Mouse (Mus musculus): Measurements from ENCODE around the gene Fbxo42.
A peak's percentile ranks its signal among the peaks of the same experiment; 100 is the strongest.

Fbxo42 gene

GRCm38 (mm10) chr4:141175783-141176182 lies 28.1 kb downstream of the Fbxo42 start:
- no peak for DNase-seq (ENCODE audit: low spot score)

- no peak for DNase-seq (ENCODE audit: low spot score)
Observed at GRCm38 (mm10) chr4:141176328-141176838, 28.7 kb downstream of the Fbxo42 start.

DNA sequence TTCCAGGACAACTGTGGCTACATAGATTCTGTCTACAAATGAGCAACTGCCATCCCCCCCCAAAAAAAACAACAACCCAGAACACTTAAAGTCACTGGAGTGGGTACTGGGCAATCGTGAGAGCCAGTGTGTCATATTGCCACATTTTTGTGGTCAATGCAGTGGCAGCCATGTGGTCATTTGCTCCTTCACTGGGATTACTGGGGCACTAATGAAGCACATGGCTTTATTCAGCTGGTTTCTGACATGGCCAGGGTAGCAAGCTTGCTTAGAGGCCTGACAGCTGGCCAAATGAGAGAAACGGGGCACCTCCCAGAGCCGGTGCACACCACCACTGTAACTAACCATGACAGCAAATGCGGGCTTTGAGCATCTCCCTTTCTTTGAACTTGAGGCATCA lies 30.8 kb downstream of the Fbxo42 start:
- DNase-seq (ENCODE audit: low spot score) = no peak

- DNase-seq (ENCODE audit: low spot score) = no peak
Observed at GRCm38 (mm10) chr4:141180831-141181230, 33.1 kb downstream of the Fbxo42 start.

DNA sequence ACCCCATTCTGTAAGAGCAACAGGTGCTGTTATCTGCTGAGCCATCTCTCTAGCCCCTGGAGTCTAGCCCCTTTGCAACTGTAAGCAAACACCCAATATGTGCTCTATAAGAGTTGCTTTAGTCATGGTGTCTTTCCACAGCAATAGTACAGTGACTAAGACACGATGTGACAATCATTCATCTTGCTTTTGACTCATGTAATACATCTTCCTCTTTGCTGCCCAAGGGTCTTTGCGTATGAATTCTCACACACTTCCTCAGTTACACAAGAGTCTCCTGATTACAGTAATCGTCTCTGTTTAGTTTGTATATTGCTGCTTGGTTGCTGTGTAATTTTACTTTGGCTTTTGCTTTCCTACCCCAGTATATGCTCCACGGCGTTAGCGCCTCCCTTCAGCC lies 34.3 kb downstream of the Fbxo42 start:
- DNase-seq (ENCODE audit: low spot score) = no peak

- DNase-seq (ENCODE audit: low spot score) = no peak
Observed at GRCm38 (mm10) chr4:141183932-141184331, 36.2 kb downstream of the Fbxo42 start.

DNA sequence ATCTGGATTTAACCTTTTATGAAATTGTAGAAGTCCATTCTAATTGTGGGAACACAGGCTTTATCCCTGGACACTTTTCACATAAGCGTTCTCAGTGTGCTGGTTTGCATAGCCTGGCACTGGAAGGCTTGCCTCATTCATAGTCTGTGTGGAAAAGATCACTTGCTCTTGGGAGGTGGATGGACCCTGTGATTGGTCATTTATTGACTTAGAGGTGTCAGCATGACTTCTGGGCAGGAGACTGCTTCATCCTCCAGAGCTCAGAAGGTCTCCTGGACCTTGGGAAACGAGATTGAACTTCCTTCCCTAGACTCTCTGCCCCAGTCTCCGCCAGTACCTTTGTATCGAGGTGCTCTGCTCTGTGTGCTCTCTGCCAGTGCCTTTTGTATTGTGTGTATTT lies 36.7 kb downstream of the Fbxo42 start:
- no peak for DNase-seq (ENCODE audit: low spot score)

GRCm38 (mm10) chr4:141186923-141187836 lies 39.5 kb downstream of the Fbxo42 start:
- DNase-seq (ENCODE audit: low spot score) = no peak

DNA sequence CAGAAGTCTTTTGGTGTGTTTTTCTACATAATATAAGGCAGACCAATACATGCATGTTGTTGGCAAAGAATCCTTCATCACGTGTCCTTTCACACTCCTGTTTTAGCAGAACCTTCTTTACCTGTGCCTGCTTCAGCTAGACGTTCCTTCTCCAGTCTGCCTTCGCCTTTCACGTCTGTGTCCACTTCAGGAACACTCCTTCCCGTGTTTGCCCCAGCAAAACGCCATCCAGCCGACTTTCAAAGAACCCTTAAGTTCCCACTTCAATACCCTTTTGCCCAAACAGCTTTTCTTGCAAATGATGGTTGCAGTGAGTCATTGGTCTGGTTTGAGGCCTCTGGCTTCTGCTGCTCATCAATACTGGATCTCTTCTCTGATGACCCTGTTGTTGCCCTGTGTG lies 43.6 kb downstream of the Fbxo42 start:
- no peak for DNase-seq (ENCODE audit: low spot score)

- no peak for DNase-seq (ENCODE audit: low spot score)
Observed at GRCm38 (mm10) chr4:141194553-141194952, 46.8 kb downstream of the Fbxo42 start.

- DNase-seq (ENCODE audit: low spot score) = no peak
Observed at GRCm38 (mm10) chr4:141196981-141197685, 49.4 kb downstream of the Fbxo42 start.

DNA sequence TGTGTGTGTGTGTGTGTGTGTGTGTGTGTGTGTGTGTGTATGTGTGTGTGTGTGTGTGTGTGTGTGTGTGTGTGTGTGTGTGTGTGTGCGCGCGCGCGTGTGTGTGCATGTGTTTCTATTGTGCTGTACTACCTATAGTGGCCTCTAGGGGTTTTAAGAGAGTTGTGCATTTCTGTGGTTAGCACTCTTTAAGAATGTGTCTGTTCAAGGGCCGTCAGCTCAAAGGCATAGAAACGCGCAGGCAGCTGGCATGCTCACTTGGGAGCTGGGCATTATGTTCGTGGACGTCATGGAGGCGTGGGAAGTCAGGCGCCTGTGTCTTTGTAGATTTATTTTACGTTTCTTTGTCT lies 49.9 kb downstream of the Fbxo42 start:
- DNase-seq (ENCODE audit: low spot score) = no peak

GRCm38 (mm10) chr4:141200906-141201305 lies 53.2 kb downstream of the Fbxo42 start:
- no peak for DNase-seq (ENCODE audit: low spot score)

- no peak for DNase-seq (ENCODE audit: low spot score)
Observed at GRCm38 (mm10) chr4:141202192-141202591, 54.5 kb downstream of the Fbxo42 start.

DNA sequence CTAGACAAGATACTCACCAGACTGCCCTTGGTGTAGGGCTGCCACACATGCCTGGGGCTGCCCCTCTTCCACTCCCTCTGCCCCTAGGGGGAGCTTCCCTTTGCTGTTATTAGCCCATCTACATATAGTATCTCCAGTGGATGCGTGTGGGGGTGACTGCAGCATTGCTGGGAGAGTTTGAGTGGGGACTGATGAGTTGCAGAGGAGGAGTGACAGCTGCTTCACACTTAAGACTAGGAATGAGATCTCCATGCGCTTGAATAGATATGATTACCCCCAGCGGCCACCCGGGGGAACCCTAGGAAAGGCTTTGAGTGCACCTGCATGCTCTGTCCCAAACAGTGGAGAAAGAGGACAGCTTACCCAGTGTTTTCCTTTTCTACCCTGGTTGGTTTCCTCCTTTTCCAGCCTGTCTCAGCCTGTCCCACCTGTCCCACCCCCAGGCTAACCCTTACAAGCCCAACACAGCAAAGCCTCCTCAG lies 56.9 kb downstream of the Fbxo42 start:
- DNase-seq (ENCODE audit: low spot score) = no peak

DNA sequence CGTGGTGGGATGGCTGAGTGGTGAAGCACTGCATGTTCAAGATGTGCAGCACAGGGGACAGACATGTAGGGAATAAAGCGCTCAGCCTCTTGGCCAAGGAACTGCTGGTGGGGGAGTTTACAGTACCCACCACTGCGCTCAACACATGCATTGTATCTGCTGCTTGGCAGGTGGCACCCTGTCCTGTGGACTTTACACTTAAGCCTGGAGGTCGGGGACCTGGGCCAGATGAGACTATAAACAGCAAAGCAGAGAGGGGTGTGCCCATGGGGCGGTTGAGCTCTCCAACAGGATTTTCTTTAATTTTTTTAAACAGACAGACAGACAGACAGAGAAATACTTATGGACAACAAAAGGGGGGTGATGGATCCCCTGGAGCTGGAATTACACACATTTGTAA lies 59.4 kb downstream of the Fbxo42 start:
- DNase-seq (ENCODE audit: low spot score) = no peak

- no peak for DNase-seq (ENCODE audit: low spot score)
Observed at GRCm38 (mm10) chr4:141210524-141211219, 63.0 kb downstream of the Fbxo42 start.

GRCm38 (mm10) chr4:141211646-141212045 lies 63.9 kb downstream of the Fbxo42 start:
- DNase-seq (ENCODE audit: low spot score) = no peak

GRCm38 (mm10) chr4:141212892-141213291 lies 65.2 kb downstream of the Fbxo42 start:
- DNase-seq (ENCODE audit: low spot score) = no peak

DNA sequence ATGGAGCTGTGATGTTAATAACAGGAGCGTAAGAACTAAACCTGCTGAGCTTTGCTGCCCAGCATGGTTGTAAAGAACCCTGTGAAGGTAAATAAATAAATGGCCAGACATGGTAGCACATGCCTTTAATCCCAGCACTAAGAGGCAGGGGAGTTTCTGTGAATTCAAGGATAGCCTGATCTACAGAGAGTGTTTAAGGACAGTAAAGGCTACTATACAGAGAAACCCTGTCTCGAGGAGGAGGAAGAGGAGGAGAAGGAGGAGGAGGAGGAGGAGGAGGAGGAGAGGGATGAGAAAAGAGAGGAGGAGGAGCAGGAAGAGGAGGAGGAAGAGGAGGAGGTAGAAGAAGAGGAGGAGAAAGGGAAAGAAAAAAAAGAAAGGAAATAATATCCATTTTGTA lies 65.6 kb downstream of the Fbxo42 start:
- no peak for DNase-seq (ENCODE audit: low spot score)

DNA sequence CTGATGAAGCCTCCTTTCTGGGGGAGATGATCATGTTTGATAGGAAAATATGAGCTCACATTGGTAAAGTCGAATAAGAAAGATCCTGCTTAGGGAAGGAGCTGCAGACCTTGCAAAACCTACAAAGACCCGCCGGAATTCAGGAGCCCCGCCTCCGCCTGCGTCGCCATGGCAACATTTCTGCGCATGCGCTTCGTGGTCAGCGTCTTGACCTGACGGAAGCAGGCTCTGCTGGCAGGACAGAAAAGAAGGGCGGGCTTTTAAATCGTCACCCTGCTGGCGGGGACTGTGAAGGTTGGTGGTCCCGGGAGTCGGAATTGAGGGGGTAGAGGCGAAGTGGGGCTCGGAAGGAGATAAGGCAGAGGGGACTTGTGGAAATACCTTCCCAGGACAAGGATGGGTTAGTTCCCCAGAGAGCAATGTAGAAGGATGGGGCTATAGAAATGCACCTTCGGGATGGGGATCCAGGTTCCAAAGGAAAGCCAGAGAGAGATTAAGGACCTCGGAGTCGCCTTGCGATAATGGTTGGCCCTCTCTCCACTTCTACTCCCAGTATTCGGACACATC lies 66.1 kb downstream of the Fbxo42 start, which contains the start of gene Rsg1:
Gene Rsg1, plus strand, starts transcription at position 187 of the 567 bp plus-strand sequence.
- DNase-seq (ENCODE audit: low spot score) = peak; percentile 97

GRCm38 (mm10) chr4:141214337-141214851 lies 66.7 kb downstream of the Fbxo42 start:
- peak; percentile 60 for DNase-seq (ENCODE audit: low spot score)
